Mouse (Mus musculus) hindbrain, embryonic 14.5 days (tissue): ENCODE measurements around the gene Ube2cbp. TPM values are rescaled to one million over a fixed set of nuclear protein-coding genes. Genes with fewer than 3 reads are reported as not detected.

ENCODE experiments used
- ATAC-seq: fragments of 200-750 bp; cut with Nextera tagmentation; 2 replicates; pipeline ENCODE4 v1.8.0; 2017; ENCODE audit warnings: moderate number of reproducible peaks, mild to moderate bottlenecking, moderate TSS enrichment, moderate library complexity; ENCODE audit not compliant: low FRiP score
- DNase-seq: peaks from one replicate; pipeline ENCODE4 v3.0.0-alpha.2; 2015; ENCODE audit warnings: low spot score
- H3K27ac ChIP-seq: fragments of 300-500 bp; sonication (generic); 2 replicates; pipeline ENCODE4 v1.5.1; 2014; ENCODE audit warnings: mild to moderate bottlenecking, moderate library complexity
- H3K27me3 ChIP-seq: fragments of 300-500 bp; sonication (generic); 2 replicates; pipeline ENCODE4 v1.6.1; 2014; ENCODE audit warnings: mild to moderate bottlenecking, low read length, mixed read lengths; ENCODE audit not compliant: control insufficient read depth, insufficient read depth
- H3K36me3 ChIP-seq: fragments of 300-500 bp; sonication (generic); replicated peaks from 2 replicates; pipeline ENCODE4 v1.6.1; 2014; ENCODE audit not compliant: control insufficient read depth, insufficient read depth
- H3K4me1 ChIP-seq: fragments of 300-500 bp; sonication (generic); replicated peaks from 2 replicates; pipeline ENCODE4 v1.6.1; 2014; ENCODE audit warnings: antibody characterized with exemption, low read length, mixed read lengths; ENCODE audit not compliant: control insufficient read depth, insufficient read depth
- H3K4me2 ChIP-seq: fragments of 300-500 bp; sonication (generic); replicated peaks from 2 replicates; pipeline ENCODE4 v1.6.1; 2014; ENCODE audit warnings: mild to moderate bottlenecking, moderate library complexity
- H3K4me3 ChIP-seq: fragments of 300-500 bp; sonication (generic); replicated peaks from 2 replicates; pipeline ENCODE4 v1.5.1; 2014; ENCODE audit warnings: mild to moderate bottlenecking, low read length
- H3K9ac ChIP-seq: fragments of 300-500 bp; sonication (generic); 2 replicates; pipeline ENCODE4 v1.6.1; 2014
- H3K9me3 ChIP-seq: fragments of 300-500 bp; sonication (generic); 2 replicates; pipeline ENCODE4 v1.6.1; 2016; ENCODE audit warnings: low read length; ENCODE audit not compliant: control insufficient read depth
- WGBS: fragments of 180-500 bp; shearing (Covaris S2); extraction: QIAGEN DNeasy Blood & Tissue Kit; methylation state at CpG from one replicate; pipeline ENCODE4 v1.1.7; 2014; 5-methylcytosine and 5-hydroxymethylcytosine counted together
- polyA plus RNA-seq: library from polyadenylated mRNA; unstranded; fragments of >200 nt; fragmentation: Nextera tagmentation; extraction: Ambion mirVana; gene quantifications from 2 replicates; pipeline ENCODE4 v1.2.1, GENCODE M21; 2014

Gene Ube2cbp
- 7.4 and 7.6 TPM in 2 replicates for polyA plus RNA-seq

GRCm38 (mm10) chr9:86464151-86465105 is at the start of gene Ube2cbp:
Ube2cbp (minus strand) TSS chr9:86464950.
- peak within 1 kb of the TSS; percentile 78 for H3K9ac ChIP-seq
- peaks cover 7% of the 10 kb centered on the region for H3K27me3 ChIP-seq
- ATAC-seq (peak; percentile 84), DNase-seq (peak; percentile 95)
- peak within 1 kb of the TSS; percentile 68 for H3K4me3 ChIP-seq
- no peaks in the 10 kb centered on the region for H3K9me3 ChIP-seq
- WGBS = 2% methylated on average over 70 of the region's 70 CpGs
- H3K4me1 ChIP-seq = peaks cover 21% of the 10 kb centered on the region
- H3K27ac ChIP-seq = peak within 1 kb of the TSS; percentile 88
- H3K4me2 ChIP-seq = peak within 1 kb of the TSS; percentile 59
- no peaks in the 10 kb centered on the region for H3K36me3 ChIP-seq

GRCm38 (mm10) chr9:86514390-86514789 is 49.6 kb upstream of the Ube2cbp start:
- no peaks in the 10 kb centered on the region for H3K9me3 ChIP-seq

GRCm38 (mm10) chr9:86513733-86514132 is 49.0 kb upstream of the Ube2cbp start:
- DNase-seq (no peak), ATAC-seq (no peak)
- H3K36me3 ChIP-seq = peaks cover 83% of the 10 kb centered on the region
- no peaks in the 10 kb centered on the region for H3K9me3 ChIP-seq
- H3K4me2 ChIP-seq = no peak overlapping the region
- H3K27ac ChIP-seq = no peak overlapping the region
- H3K9ac ChIP-seq = no peak overlapping the region
- H3K4me3 ChIP-seq = no peak overlapping the region
- H3K27me3 ChIP-seq = no peaks in the 10 kb centered on the region
- H3K4me1 ChIP-seq = no peaks in the 10 kb centered on the region
- 66% methylated on average over 5 of the region's 5 CpGs for WGBS

More at GRCm38 (mm10) chr9:86514390-86514789, 49.6 kb upstream of the Ube2cbp start:
- Histone ChIP-seq H3K27ac (no peak overlapping the region), H3K36me3 (peaks cover 84% of the 10 kb centered on the region), H3K27me3 (no peaks in the 10 kb centered on the region), H3K4me1 (no peaks in the 10 kb centered on the region), H3K9ac (no peak overlapping the region), H3K4me2 (no peak overlapping the region), H3K4me3 (no peak overlapping the region)
- 92% methylated on average over 3 of the region's 3 CpGs for WGBS
- ATAC-seq (no peak), DNase-seq (no peak)

- Histone ChIP-seq H3K9ac (no peak overlapping the region), H3K27ac (no peak overlapping the region), H3K36me3 (peaks cover 63% of the 10 kb centered on the region), H3K27me3 (no peaks in the 10 kb centered on the region), H3K4me2 (no peak overlapping the region), H3K4me1 (no peaks in the 10 kb centered on the region), H3K9me3 (no peaks in the 10 kb centered on the region), H3K4me3 (no peak overlapping the region)
- DNase-seq (no peak), ATAC-seq (no peak)
- WGBS = 93% methylated on average over 4 of the region's 4 CpGs
These were observed 42.7 kb upstream of the Ube2cbp start for GRCm38 (mm10) chr9:86507437-86507836.

GRCm38 (mm10) chr9:86499083-86499482 is 34.3 kb upstream of the Ube2cbp start:
- Histone ChIP-seq H3K36me3 (peaks cover 77% of the 10 kb centered on the region), H3K4me3 (no peak overlapping the region), H3K27me3 (no peaks in the 10 kb centered on the region), H3K27ac (no peak overlapping the region), H3K4me2 (no peak overlapping the region), H3K9ac (no peak overlapping the region), H3K4me1 (no peaks in the 10 kb centered on the region), H3K9me3 (no peaks in the 10 kb centered on the region)
- ATAC-seq = no peak
- DNase-seq = no peak
- WGBS = 93% methylated on average over 3 of the region's 3 CpGs

GRCm38 (mm10) chr9:86496261-86496660 is 31.5 kb upstream of the Ube2cbp start:
- WGBS = 93% methylated on average over 4 of the region's 4 CpGs
- Histone ChIP-seq H3K4me2 (no peak overlapping the region), H3K27me3 (no peaks in the 10 kb centered on the region), H3K4me3 (no peak overlapping the region), H3K4me1 (no peaks in the 10 kb centered on the region), H3K36me3 (peaks cover 78% of the 10 kb centered on the region), H3K9ac (no peak overlapping the region), H3K9me3 (no peaks in the 10 kb centered on the region), H3K27ac (no peak overlapping the region)
- DNase-seq (no peak), ATAC-seq (no peak)

- Histone ChIP-seq H3K36me3 (peaks cover 67% of the 10 kb centered on the region), H3K4me3 (no peak overlapping the region), H3K4me1 (no peaks in the 10 kb centered on the region), H3K9ac (no peak overlapping the region), H3K27ac (no peak overlapping the region), H3K27me3 (no peaks in the 10 kb centered on the region), H3K9me3 (no peaks in the 10 kb centered on the region), H3K4me2 (no peak overlapping the region)
- WGBS = 94% methylated on average over 2 of the region's 2 CpGs
- DNase-seq (no peak), ATAC-seq (no peak)
These were observed 27.0 kb upstream of the Ube2cbp start for GRCm38 (mm10) chr9:86491740-86492139.

GRCm38 (mm10) chr9:86482236-86482635 is 17.5 kb upstream of the Ube2cbp start:
- H3K27ac ChIP-seq = no peak overlapping the region
- no peaks in the 10 kb centered on the region for H3K27me3 ChIP-seq
- H3K9ac ChIP-seq = no peak overlapping the region
- H3K4me3 ChIP-seq = no peak overlapping the region
- H3K9me3 ChIP-seq = no peaks in the 10 kb centered on the region
- no peak overlapping the region for H3K4me2 ChIP-seq
- WGBS = 88% methylated on average over 1 of the region's 1 CpGs
- ATAC-seq (no peak), DNase-seq (no peak)
- no peaks in the 10 kb centered on the region for H3K4me1 ChIP-seq
- H3K36me3 ChIP-seq = 0 out of 2 replicates have a peak, but pooled peaks cover 2% of the 10 kb centered on the region

- no peak for ATAC-seq
- no peaks in the 10 kb centered on the region for H3K27me3 ChIP-seq
- no peak overlapping the region for H3K9ac ChIP-seq
- WGBS = 88% methylated on average over 5 of the region's 5 CpGs
- no peaks in the 10 kb centered on the region for H3K9me3 ChIP-seq
- no peak for DNase-seq
- no peak overlapping the region for H3K4me2 ChIP-seq
- H3K27ac ChIP-seq = no peak overlapping the region
- H3K36me3 ChIP-seq = no peaks in the 10 kb centered on the region
- H3K4me1 ChIP-seq = no peaks in the 10 kb centered on the region
- H3K4me3 ChIP-seq = no peak overlapping the region
These were observed 13.8 kb upstream of the Ube2cbp start for GRCm38 (mm10) chr9:86478414-86479093.
